Comparison of ENCODE assay signal across 9 mouse cellular contexts in genomic region chr5:125014497-125014896, GRCm38 (mm10). TPM values are rescaled to one million over a fixed set of nuclear protein-coding genes. Genes with fewer than 3 reads are reported as not detected.
DNase-seq lines count a peak whose midpoint lies in the region; ATAC-seq lines count a peak whose summit lies in the region.
"Had no signal": no experiment of that assay in that cellular context is flagged by ENCODE, and none has a peak within 500 bp of the region (broad histone marks: within the 10 kb centered on the region; RNA-seq: fewer than 3 reads in every experiment).

No protein-coding gene starts in this region.

- 0 out of 2 replicates have a peak, but pooled peaks have one; percentile 32 for ATAC-seq in frontal cortex, adult (ENCODE audit: low TSS enrichment)
- ATAC-seq: Patski had no signal

- DNase-seq in gastrocnemius, adult 18-20 months (ENCODE audit: low spot score): peak; percentile 72
- no peak for DNase-seq in gastrocnemius, postnatal 25 days
- peak; percentile 55 for DNase-seq in ES-CJ7 (ENCODE audit: low read depth, low spot score)
- peak; percentile 80 to 88 for DNase-seq in cerebellum, adult 18-20 months
- peak; percentile 66 to 88 for DNase-seq in kidney, postnatal 36 days
- DNase-seq in lung, postnatal 25 days (ENCODE audit: low spot score): peak; percentile 58
- peak; percentile 60 to 75 for DNase-seq in spleen, postnatal 10 days (ENCODE audit: low spot score in 2 of 2)

RNA-seq across cellular contexts. Expression of gene Rflna, which starts 11.5 kb away (rescaled TPM):
- total RNA-seq in gastrocnemius, adult 18-20 months (2021): not detected
- total RNA-seq in gastrocnemius, postnatal 25 days (2021): under 1 TPM; 0.33 to 0.43 TPM
